Mouse (Mus musculus) kidney, adult 18-20 months (tissue): ENCODE measurements around the gene Rbm48.
"Not testable (repeated sequence)": the region's sequence is repeated elsewhere in the genome, so short reads cannot be mapped to it uniquely, and the experiment has no call there.

Experiments used
- DNase-seq: peaks from one replicate; pipeline ENCODE4 v3.0.0; 2021

Rbm48 gene

GRCm38 (mm10) chr5:3596399-3596766, at the start of gene Rbm48:
Rbm48 (minus strand) TSS chr5:3596585.
- peak; percentile 86 for DNase-seq

GRCm38 (mm10) chr5:3645326-3645725, 48.9 kb upstream of the Rbm48 start:
- DNase-seq = no peak

DNA sequence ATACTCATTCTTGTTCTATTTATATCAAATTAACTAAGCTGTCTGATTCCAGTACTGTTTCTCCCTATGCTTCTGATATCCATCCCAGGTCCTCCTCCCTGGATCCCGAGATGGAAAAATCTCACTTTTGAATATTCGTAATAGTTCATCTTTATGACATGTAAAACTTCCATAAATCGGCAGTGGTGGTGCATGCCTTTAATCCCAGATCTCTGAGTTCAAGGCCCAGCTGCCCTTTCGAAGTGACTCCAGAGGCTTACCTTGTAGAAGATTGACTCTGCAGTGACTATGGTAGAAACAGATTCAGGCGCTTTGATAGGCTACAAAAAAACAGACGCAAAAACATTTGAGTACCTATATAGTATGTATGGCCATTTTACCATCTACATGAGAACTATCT, 48.2 kb upstream of the Rbm48 start:
- no peak for DNase-seq

DNA sequence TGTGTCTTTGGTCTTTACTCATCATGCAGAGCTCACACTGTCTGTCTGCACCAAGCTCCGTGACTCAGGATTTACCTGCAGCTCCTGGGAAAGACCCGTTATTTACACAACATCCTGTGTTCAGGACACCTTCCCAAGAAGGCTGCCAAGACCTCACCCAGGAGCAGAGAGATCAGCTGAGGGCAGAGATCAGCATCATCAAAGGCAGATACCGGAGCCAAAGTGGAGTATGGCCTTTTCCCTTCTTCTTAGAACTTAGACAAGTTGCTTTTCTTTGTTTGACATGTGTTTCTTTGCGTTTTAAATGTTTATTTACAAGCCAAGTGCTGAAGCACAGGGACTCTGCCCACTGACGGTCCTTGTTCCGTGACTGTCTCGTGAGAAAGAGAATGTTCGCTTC, 38.9 kb upstream of the Rbm48 start:
- no peak for DNase-seq

GRCm38 (mm10) chr5:3633951-3634350, 37.6 kb upstream of the Rbm48 start:
- DNase-seq = no peak

DNA sequence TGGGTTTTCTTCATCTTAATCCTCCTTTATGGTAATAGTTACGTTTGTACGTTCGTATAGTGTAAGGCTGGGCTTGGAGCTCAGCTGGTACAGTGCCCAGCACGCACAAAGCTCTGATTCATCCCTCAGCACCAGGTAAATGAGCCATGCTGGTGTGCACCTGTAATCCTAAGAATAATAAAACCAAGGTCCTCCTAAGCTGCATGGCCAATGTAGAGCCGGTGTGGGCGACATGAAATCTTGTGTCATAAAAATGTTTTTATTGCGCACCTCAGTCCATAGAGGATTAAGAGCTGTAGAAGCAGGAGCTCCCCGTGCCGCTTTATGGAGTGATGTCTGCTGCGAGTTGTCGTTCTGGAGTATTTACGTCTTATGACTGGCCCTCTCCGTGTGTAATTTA, 36.9 kb upstream of the Rbm48 start:
- DNase-seq = no peak

DNA sequence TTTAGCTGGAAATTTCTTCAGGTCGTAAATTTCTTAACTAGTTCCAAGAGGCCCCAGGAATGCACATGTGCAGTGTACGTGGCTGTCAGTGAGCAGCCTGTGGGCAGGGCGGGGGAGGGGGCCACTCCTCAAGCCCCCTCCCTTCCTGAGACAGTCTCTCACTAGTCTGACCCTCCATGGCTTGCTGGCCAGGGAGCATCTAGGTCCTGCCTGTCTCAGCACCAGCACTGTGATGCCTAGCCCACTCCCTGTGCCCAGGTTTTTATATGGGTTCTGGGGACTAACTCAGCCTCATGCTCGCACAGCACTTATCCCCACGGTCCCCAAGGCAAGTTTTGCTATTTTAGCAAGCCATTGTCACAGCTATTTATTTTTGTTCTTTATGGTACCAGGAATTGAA, 35.9 kb upstream of the Rbm48 start:
- DNase-seq = no peak

DNA sequence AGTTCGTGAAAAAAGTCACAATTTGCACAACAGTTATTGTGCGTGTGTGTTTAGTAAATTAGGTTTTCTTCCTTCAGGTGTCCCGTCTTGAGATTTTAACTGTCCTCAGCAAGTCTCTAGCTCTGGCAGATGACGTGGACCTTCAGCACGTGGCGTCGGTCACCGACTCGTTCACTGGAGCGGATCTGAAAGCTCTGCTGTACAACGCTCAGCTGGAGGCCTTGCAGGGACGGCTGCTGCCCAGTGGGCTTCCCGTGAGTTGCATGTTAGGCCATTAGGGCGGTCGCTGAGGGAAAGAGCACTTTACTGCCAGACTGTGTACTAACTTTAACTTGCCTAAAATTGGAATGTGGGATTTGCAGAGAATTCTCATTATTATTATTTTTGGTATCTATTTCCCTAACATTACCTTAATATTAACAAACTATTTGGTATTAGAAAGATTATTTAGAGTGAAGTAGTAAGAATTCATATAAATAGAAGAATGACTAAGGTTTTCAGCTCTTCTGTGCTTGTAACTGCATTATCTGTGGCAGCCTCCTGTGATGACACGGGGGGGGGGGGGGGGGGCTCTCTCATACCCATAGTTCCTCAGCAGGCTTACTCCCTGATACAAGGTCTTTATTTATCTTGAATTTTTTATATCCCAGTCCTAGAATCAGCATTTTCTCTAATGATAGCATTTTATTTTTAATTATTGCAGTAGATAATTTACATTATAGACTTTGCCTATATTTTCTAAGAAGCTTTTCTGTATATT, 35.3 kb upstream of the Rbm48 start:
- DNase-seq = no peak

GRCm38 (mm10) chr5:3630055-3630454, 33.7 kb upstream of the Rbm48 start:
- no peak for DNase-seq

GRCm38 (mm10) chr5:3620486-3620885, 24.1 kb upstream of the Rbm48 start:
- no peak for DNase-seq

- DNase-seq = not testable (repeated sequence)
Observed at GRCm38 (mm10) chr5:3611835-3612234, 15.4 kb upstream of the Rbm48 start.

- DNase-seq = no peak
Observed at GRCm38 (mm10) chr5:3609241-3609640, 12.9 kb upstream of the Rbm48 start.

GRCm38 (mm10) chr5:3607114-3607513, 10.7 kb upstream of the Rbm48 start:
- DNase-seq = no peak

DNA sequence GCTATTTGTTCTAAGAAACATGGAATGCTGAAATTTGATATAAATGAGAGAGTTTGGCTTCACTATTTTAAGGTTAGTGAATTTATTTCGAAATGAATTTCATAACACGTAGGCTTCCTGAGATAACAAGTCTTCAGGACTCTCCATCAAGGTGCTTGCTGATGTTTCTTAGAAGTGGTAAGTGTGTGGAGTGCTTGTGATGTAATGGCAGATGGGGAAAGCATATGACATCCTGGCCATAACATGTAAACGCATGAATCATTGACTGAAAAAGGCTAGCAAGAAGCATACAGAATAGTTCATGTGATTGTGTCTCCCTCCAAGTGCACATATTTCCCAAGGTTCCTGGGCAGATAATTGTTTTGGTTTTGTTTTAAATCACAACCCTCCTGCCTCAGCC, 4.4 kb upstream of the Rbm48 start:
- DNase-seq = no peak

DNA sequence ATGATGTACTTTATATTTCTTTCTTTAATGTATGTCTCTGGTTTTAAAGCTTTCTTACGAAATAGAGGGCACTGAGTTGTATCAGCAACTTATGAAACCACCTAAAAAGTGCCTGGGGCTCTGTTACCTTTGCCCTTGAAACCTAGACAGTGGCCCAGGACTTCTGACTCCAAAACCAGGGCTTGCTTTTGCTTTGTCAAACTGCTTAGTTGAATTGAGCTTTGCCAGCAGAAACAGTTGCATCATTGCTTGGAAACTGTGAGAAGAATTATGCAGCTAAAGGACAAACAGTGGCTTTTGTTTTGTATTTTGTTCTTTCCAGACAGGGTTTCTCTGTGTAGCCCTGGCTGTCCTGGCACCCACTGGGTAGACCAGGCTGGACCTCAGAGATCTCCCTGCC, 3.9 kb upstream of the Rbm48 start:
- no peak for DNase-seq

- DNase-seq = no peak
Observed at GRCm38 (mm10) chr5:3598766-3599165, 2.4 kb upstream of the Rbm48 start.

DNA sequence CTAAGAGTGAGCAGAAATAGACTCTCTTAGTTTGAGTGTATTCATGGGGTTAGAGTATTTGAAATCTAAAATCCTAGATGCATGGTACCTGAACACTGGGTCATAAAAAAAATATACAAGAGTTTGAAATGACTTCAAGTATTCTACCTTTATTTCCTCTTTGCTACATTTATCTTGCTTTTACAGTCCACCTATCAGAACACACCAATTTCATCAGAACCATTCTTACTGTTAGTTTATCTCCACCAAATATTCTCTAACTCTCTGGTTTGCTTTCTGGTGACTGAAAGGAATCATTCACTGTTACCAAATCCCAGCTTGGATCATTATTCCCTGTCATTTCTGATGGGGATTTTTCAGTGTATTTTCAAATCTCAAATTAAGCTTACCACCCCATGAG, 786 bp upstream of the Rbm48 start:
- DNase-seq = no peak

- DNase-seq = peak; percentile 92
Observed at GRCm38 (mm10) chr5:3595693-3596398, 539 bp downstream of the Rbm48 start, which contains the start of gene Pex1. Pex1 (plus strand) TSS chr5:3596066.

- no peak for DNase-seq
Observed at GRCm38 (mm10) chr5:3579066-3579465, 17.3 kb downstream of the Rbm48 start.

- DNase-seq = no peak
Observed at GRCm38 (mm10) chr5:3577939-3578338, 18.4 kb downstream of the Rbm48 start.

DNA sequence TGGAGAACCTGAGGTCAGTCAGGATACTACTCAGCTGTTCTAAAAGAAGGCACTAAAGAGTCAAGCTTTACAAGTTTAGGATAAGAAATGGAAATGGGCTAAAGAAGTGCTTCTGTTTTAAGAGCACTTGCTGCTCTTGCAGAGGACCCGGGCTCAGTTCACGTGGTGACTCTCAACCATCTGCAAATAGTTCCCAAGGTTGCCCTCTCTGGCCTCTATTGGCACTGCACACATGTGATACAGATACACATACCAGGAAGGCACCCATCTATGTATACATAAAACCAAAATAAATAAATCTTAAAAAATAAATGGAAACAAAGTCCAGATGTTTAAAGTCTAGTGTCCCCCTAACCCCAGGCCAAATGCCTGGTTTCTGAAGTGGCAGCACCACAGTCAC, 21.6 kb downstream of the Rbm48 start:
- DNase-seq = no peak

DNA sequence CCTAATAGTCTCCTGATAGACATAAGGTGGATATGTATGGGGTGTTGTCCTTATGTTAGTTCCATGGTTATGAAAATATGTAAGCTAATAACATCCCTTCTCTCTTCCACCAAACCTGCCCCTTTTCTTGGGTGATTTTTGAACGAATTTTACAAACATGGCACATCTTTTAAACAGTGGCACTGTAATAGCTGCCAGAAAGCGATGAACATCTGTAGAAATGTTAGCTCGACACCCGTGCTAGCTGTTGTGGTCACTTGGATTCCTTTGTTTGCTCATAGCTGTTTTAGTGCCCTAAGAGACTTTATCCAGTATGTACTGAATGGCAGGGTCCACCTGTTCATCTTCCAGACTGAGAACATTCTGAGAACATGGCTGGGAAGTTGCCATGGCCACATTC, 25.1 kb downstream of the Rbm48 start, which contains the start of gene 1700109H08Rik:
Gene 1700109H08Rik, plus strand, starts transcription at position 301 of the 400 bp plus-strand sequence.
- no peak for DNase-seq

DNA sequence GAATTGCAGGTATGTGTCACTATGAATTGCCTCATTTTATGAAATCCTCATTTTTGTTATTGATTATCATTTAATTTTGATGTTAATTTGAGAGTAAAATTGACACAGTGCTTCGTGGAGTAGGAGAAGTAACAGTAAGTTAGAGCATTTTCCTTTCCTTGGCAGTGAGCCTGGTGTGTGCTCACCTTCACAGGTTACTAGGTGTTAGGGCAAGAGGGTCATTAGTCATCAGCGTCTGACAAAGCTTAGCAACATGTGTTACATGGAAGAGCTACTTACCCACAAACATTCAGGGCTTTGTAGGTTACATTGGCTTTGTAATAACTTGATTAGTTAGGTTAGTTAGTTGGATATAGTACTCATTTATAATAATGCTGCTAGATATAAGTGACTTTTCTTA, 42.2 kb downstream of the Rbm48 start:
- DNase-seq = no peak

GRCm38 (mm10) chr5:3551481-3551880, 44.9 kb downstream of the Rbm48 start:
- no peak for DNase-seq

DNA sequence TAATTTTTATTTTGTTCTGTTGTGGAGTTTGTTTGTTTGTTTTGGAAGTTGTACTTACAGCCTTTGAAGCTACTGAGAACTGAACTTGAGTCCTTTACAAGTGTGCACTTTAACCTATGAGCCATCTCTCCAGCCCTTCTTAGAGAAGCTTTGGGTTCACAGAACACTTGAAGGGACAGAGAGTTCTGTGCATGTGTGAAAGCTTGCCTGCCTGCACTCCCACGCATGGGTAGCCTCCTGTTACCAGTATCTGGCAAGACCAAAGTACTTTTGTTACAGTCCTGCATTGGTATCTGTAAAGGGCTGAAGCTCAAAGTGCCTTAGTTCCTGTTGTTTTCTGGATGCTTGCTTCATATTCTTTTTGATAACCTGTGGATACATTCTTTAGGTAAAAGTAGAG, 50.2 kb downstream of the Rbm48 start:
- DNase-seq = peak; percentile 58
